Mouse (Mus musculus) skeletal muscle tissue, postnatal 0 days (tissue): ENCODE results near the gene Gkn1. TPM values are rescaled to one million over a fixed set of nuclear protein-coding genes. Genes with fewer than 3 reads are reported as not detected.

ENCODE experiments used
- polyA plus RNA-seq: library from polyadenylated mRNA; unstranded; fragments of >200 nt; fragmentation: Nextera tagmentation; extraction: Ambion mirVana; gene quantifications from 2 replicates; pipeline ENCODE4 v1.2.1, GENCODE M21; 2015

Gkn1 gene
- 0.15 TPM in 1 of 2 replicates, not detected in the other for polyA plus RNA-seq

GRCm38 (mm10) chr6:87350829-87351228 is at the start of gene Gkn1:
Gkn1 (minus strand) TSS chr6:87350942.

DNA sequence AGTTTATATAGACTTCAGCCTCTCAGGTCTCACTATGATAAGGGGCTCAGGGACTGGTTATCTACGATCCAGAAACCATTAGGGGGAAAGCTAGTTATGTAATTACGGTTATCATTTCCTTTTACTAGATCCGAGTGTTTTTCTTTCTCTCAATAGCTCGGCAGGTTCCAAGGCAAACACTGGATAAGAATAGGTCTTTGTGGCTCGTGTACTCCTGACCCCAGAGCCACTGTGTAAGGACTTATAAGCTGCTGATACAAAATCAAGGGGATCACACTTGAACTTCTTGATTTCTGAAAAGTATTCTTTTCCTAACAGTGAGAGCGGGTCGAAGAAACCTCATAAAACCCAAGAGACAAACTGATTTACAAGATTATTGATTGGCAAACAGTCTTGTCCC is 38.1 kb upstream of the Gkn1 start, which contains the start of gene Gkn3:
Gene Gkn3, minus strand, starts transcription at position 59 of the 400 bp plus-strand sequence.

DNA sequence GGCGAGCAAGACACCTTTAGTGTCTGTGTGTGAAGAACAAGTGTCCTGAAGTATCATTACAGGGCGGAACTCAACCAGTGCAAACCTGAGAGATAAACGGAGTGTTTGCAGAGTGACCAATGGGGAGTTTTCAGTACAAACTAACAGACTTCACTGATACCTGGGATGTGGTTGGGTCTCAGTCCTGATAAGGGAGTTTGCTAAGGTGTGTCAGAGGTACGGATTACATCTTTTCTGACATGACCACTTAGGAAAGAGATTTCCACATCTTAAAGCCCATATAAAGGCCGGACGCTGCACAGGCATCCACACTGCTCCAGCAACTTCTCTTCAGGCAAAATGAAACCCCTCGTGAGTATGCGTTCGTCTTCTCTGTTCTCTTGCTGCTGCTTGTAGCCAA is 22.3 kb upstream of the Gkn1 start, which contains the start of gene Gkn2:
Gene Gkn2, plus strand, starts transcription at position 301 of the 400 bp plus-strand sequence.

GRCm38 (mm10) chr6:87335091-87335934 is 15.4 kb downstream of the Gkn1 start, which contains the start of gene Antxr1:
Antxr1 (minus strand) TSS chr6:87335821.

Other genes with a start within 250 kb of the Gkn1 start
- gene D6Ertd527e, start 246.2 kb downstream of the Gkn1 start, polyA plus RNA-seq: 0.18 and 0.23 TPM in 2 replicates
- gene Antxr1, start 15.1 kb downstream of the Gkn1 start, polyA plus RNA-seq: 8.1 and 8.4 TPM in 2 replicates
- not detected in 2 replicates for gene Gkn2, start 22.4 kb upstream of the Gkn1 start, polyA plus RNA-seq
- 0.73 and 0.81 TPM in 2 replicates for gene Gkn3, start 38.0 kb upstream of the Gkn1 start, polyA plus RNA-seq
- gene Bmp10, start 78.1 kb upstream of the Gkn1 start, polyA plus RNA-seq: not detected in 2 replicates
- gene Arhgap25, start 182.3 kb upstream of the Gkn1 start, polyA plus RNA-seq: 3.0 and 4.1 TPM in 2 replicates
- gene Prokr1, start 239.8 kb upstream of the Gkn1 start, polyA plus RNA-seq: 3.3 and 3.6 TPM in 2 replicates